Mouse (Mus musculus) lung, adult 2 months (tissue): ENCODE data around the gene Tcf7l1. TPM values are rescaled to one million over a fixed set of nuclear protein-coding genes. Genes with fewer than 3 reads are reported as not detected.

ENCODE experiments used
- DNase-seq: peaks from one replicate; pipeline ENCODE4 v3.0.0; 2022
- H3K4me1 ChIP-seq: fragments of 200-500 bp; 2 replicates; pipeline ENCODE4 v1.6.1; 2011; ENCODE audit warnings: low read length; ENCODE audit not compliant: control insufficient read depth, insufficient read depth
- H3K4me3 ChIP-seq: fragments of 200-500 bp; replicated peaks from 2 replicates; pipeline ENCODE3; 2011; ENCODE audit warnings: low read depth, mild to moderate bottlenecking, control low read depth, low read length; ENCODE audit errors: extremely low read depth
- CTCF ChIP-seq: fragments of 200-500 bp; IDR thresholded peaks from 2 replicates; pipeline ENCODE4 v1.5.1; 2011; ENCODE audit warnings: mild to moderate bottlenecking, low read length, control low read depth; ENCODE audit not compliant: insufficient read depth
- POLR2A ChIP-seq: fragments of 200-500 bp; IDR thresholded peaks from 2 replicates; pipeline ENCODE4 v1.6.1; 2011; ENCODE audit warnings: low read depth, mild to moderate bottlenecking, control low read depth, low read length, borderline replicate concordance; ENCODE audit errors: extremely low read depth
- WGBS: fragments of 180-500 bp; shearing (Covaris S2); methylation state at CpG from one replicate; pipeline ENCODE4 v1.1.7; 2018; 5-methylcytosine and 5-hydroxymethylcytosine counted together
- polyA plus RNA-seq: library from polyadenylated mRNA; depleted of rRNA; stranded (reverse); fragments of >200 nt; gene quantifications from 2 replicates; pipeline ENCODE4 v1.2.3, GENCODE M21; 2012

Gene Tcf7l1
- polyA plus RNA-seq, 1 experiment, result 30.1 TPM

GRCm38 (mm10) chr6:72810248-72810647 is 21.2 kb upstream of the Tcf7l1 start:
- no peak for DNase-seq
- TF ChIP-seq CTCF, result no peak
- no peak for TF ChIP-seq POLR2A
- WGBS, result 57% methylated on average over 7 of the region's 7 CpGs
- Histone ChIP-seq H3K4me1 (no peaks in the 10 kb centered on the region), H3K4me3 (no peak overlapping the region)

GRCm38 (mm10) chr6:72809522-72810149 is 20.6 kb upstream of the Tcf7l1 start:
- no peak overlapping the region for H3K4me3 ChIP-seq
- no peak for TF ChIP-seq POLR2A
- H3K4me1 ChIP-seq, result no peaks in the 10 kb centered on the region
- no peak for DNase-seq
- WGBS, result 70% methylated on average over 4 of the region's 4 CpGs

DNA sequence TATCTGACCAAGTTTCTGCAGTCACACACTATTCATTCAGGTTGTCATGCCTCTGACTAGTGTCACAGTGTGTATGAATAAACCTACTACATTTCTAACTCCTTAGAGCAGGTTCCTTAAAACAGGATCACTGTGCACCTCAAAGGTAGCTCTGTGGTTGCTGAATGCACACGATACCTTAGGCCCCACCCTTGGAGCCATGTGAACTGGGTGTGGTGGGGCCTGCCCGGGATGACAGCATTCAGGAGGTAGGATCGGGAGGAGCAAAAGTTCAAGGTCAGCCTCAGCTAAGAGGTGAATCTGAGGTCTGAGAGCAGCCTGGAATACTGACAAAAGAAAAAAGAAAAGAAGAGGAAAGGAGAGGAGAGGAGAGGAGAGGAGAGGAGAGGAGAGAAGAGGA is 19.3 kb upstream of the Tcf7l1 start:
- DNase-seq, result no peak
- H3K4me3 ChIP-seq, result no peak overlapping the region
- TF ChIP-seq POLR2A (no peak), CTCF (no peak)
- WGBS, result 49% methylated on average over 3 of the region's 3 CpGs
- no peaks in the 10 kb centered on the region for H3K4me1 ChIP-seq

- WGBS, result 34% methylated on average over 6 of the region's 6 CpGs
Observed at GRCm38 (mm10) chr6:72803669-72804068, 14.6 kb upstream of the Tcf7l1 start.

GRCm38 (mm10) chr6:72802119-72802518 is 13.1 kb upstream of the Tcf7l1 start:
- Histone ChIP-seq H3K4me3 (no peak overlapping the region), H3K4me1 (no peaks in the 10 kb centered on the region)
- TF ChIP-seq POLR2A (no peak), CTCF (no peak)
- DNase-seq, result no peak
- 82% methylated on average over 6 of the region's 6 CpGs for WGBS

More at GRCm38 (mm10) chr6:72803669-72804068, 14.6 kb upstream of the Tcf7l1 start:
- DNase-seq, result no peak
- no peak for TF ChIP-seq CTCF
- TF ChIP-seq POLR2A, result no peak
- Histone ChIP-seq H3K4me1 (no peaks in the 10 kb centered on the region), H3K4me3 (no peak overlapping the region)

- no peak overlapping the region for H3K4me3 ChIP-seq
- no peak for TF ChIP-seq POLR2A
- no peak for TF ChIP-seq CTCF
- WGBS, result 53% methylated on average over 2 of the region's 2 CpGs
- no peak for DNase-seq
- no peaks in the 10 kb centered on the region for H3K4me1 ChIP-seq
Observed at GRCm38 (mm10) chr6:72800641-72801040, 11.6 kb upstream of the Tcf7l1 start.

DNA sequence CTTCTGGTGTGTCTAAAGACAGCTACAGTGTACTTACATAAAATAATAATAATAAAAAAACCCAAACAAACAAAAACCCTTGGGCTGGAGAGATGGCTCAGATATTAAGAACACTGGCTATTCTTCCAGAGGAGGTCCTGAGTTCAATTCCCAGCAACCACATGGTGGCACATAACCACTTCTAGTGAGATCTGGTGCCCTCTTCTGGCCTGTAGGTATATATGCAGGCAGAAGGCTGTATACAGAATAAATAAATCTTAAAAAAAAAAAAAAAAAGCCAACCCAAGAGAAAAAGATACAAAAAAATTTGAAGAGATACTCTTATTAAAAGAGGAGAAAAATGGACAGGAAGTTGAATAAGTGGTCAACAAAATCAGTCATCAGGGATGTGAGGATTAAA is 8.7 kb upstream of the Tcf7l1 start:
- H3K4me3 ChIP-seq, result no peak overlapping the region
- TF ChIP-seq POLR2A (no peak), CTCF (no peak)
- DNase-seq, result no peak
- no peaks in the 10 kb centered on the region for H3K4me1 ChIP-seq

DNA sequence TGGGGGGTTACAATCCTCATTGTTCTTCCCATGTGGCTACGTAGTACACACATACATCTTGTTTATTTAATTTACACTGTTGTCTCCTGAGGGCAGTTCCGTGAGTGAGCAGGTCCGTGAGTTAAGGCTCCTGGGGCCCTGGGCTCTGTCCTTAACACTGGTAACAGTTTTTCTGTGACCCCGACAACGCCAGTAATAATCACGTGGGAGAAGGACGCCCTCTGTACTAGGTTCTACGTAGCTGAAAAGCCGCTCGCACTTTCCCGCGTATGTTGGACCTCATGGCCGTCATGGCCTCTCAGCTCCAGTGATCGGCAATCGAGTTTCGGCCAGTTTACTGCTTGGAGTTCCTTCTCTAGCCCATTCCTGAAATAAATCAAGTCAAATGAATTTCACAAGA is 6.4 kb upstream of the Tcf7l1 start:
- no peak for DNase-seq
- WGBS, result 67% methylated on average over 16 of the region's 16 CpGs
- TF ChIP-seq CTCF, result no peak
- no peak for TF ChIP-seq POLR2A
- H3K4me1 ChIP-seq, result no peaks in the 10 kb centered on the region
- H3K4me3 ChIP-seq, result no peak overlapping the region

DNA sequence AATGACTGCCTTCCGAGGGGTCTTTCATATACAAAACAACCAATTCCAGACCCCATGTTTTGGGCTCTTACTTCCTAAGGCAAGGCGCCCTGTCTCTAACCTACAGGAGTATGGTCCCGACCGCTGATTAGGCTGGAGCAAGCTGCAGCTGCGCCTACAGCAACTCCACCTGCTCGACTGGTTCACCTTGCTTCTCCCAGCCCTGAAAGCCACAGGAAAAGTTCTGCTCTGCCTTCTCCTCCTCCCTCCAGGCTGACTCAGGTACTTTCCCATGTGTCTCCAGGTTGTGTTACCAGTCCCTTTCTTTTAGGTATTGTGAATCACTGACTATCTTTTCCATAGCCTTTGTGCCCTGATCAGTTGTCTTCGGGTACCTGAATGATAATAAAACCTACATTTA is 5.8 kb upstream of the Tcf7l1 start:
- no peak for DNase-seq
- TF ChIP-seq CTCF (no peak), POLR2A (no peak)
- no peak overlapping the region for H3K4me3 ChIP-seq
- no peaks in the 10 kb centered on the region for H3K4me1 ChIP-seq
- 50% methylated on average over 7 of the region's 7 CpGs for WGBS

DNA sequence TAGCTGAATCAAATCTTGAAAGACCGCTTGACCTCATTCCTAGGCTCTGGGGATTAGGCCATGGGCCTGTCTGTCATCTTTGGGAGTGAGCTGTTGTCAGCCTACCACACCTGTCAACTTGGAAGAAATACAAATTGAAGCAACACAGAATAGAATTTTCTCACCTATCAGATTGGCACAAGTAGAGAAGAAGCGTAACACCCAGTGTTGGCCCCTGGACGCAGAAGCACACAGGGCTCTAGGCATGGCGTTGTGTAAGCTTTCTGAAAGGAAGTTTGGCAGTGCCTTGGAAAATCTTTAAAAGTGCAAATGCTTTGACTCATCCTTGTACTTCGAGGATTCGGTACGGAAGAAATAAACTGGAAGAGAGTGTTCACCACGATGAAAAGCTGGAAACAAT is 3.6 kb upstream of the Tcf7l1 start:
- Histone ChIP-seq H3K4me1 (peaks cover 2% of the 10 kb centered on the region; the same call in 1 of the 2 replicates), H3K4me3 (no peak overlapping the region)
- TF ChIP-seq CTCF (no peak), POLR2A (no peak)
- 91% methylated on average over 8 of the region's 8 CpGs for WGBS
- DNase-seq, result no peak
